Mouse (Mus musculus): ENCODE results near the gene BC067074.

DNA sequence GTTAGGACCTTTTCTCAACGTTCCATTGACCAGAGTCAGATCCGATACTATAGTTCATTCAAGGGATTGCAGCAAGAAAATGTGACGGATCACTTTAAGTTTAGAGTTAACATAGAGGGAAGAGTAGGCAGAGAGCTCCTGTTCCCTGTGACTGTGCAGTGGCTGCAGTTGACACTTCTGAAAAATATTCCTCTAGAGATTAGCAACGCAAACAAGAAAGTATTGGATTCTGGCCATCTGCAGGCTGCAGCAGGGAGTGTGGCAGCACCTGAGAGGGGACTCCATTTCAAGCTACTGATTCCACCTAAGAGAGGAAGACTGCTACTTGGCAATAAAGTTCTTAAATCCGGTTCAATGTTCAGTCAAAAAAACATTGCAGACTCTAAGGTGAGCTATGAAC lies 26.6 kb downstream of the BC067074 start:
- no peak for TF ChIP-seq CTCF (conservative IDR thresholded peaks at IDR 0.05; ENCODE audit: insufficient read depth, insufficient read length, low read depth, low read length)
- TF ChIP-seq POLR2A (IDR thresholded peaks at IDR 0.05; ENCODE audit: low read depth, low read length), result no peak
